ENCODE assay signal across 8 mouse cellular contexts in genomic region chr5:33657251-33657786, GRCm38 (mm10). TPM values are rescaled to one million over a fixed set of nuclear protein-coding genes. Genes with fewer than 3 reads are reported as not detected.
DNase-seq lines count a peak whose midpoint lies in the region; ATAC-seq and TF ChIP-seq lines count a peak whose summit lies in the region.

No protein-coding gene starts in this region.

- WGBS in embryonic facial prominence, embryonic 14.5 days = under 1% methylated on average over 26 of the region's 32 CpGs
- under 1% methylated on average over 32 of the region's 32 CpGs for WGBS in limb, embryonic 11.5 days

- peaks cover 44% of the 10 kb centered on the region for H3K36me3 ChIP-seq in embryonic facial prominence, embryonic 14.5 days (ENCODE audit: control insufficient read depth, insufficient read depth, low read length)
- H3K36me3 ChIP-seq in limb, embryonic 11.5 days (ENCODE audit: control insufficient read depth, insufficient read depth, low read length) = peaks cover 7% of the 10 kb centered on the region; the same call in 1 of the 2 replicates
- peaks cover 11% of the 10 kb centered on the region for H3K36me3 ChIP-seq in myocyte (ENCODE audit: control insufficient read depth, insufficient read depth)

- H3K27me3 ChIP-seq in embryonic facial prominence, embryonic 14.5 days (replicated peaks; ENCODE audit: control insufficient read depth, insufficient read depth, low read length) = no peaks in the 10 kb centered on the region
- no peaks in the 10 kb centered on the region for H3K27me3 ChIP-seq in limb, embryonic 11.5 days (ENCODE audit: control insufficient read depth, insufficient read depth, low read length)
- no peaks in the 10 kb centered on the region for H3K27me3 ChIP-seq in myocyte (ENCODE audit: control insufficient read depth, insufficient read depth, insufficient read length)

- H3K27ac ChIP-seq in embryonic facial prominence, embryonic 14.5 days (replicated peaks; ENCODE audit: low read depth, low read length) = peak overlapping the region; percentile 97
- H3K27ac ChIP-seq in limb, embryonic 11.5 days (replicated peaks; ENCODE audit: low read depth, low read length) = no peak overlapping the region; the same call in 1 of the 2 replicates

- peak overlapping the region; percentile 77 for H3K4me3 ChIP-seq in embryonic facial prominence, embryonic 14.5 days (ENCODE audit: low read depth, low read length)
- H3K4me3 ChIP-seq in limb, embryonic 11.5 days (ENCODE audit: low read depth, low read length) = peak overlapping the region; percentile 92
- peak overlapping the region; percentile 97 for H3K4me3 ChIP-seq in myocyte

- H3K4me2 ChIP-seq in embryonic facial prominence, embryonic 14.5 days (ENCODE audit: low read depth, low read length) = peak overlapping the region; percentile 87
- peak overlapping the region; percentile 95 for H3K4me2 ChIP-seq in limb, embryonic 11.5 days (ENCODE audit: low read depth, severe bottlenecking)
- peak overlapping the region; percentile 88 for H3K4me2 ChIP-seq in myocyte (ENCODE audit: low read depth)

- peaks cover 14% of the 10 kb centered on the region for H3K4me1 ChIP-seq in embryonic facial prominence, embryonic 14.5 days (ENCODE audit: control insufficient read depth, insufficient read depth, low read length)
- peaks cover 12% of the 10 kb centered on the region for H3K4me1 ChIP-seq in limb, embryonic 11.5 days (ENCODE audit: control insufficient read depth, insufficient read depth, low read length)

- intact Hi-C loops in gastrocnemius, postnatal 14 days (cut with DNase I; ENCODE audit: low total_unique reads) = no loop called here

- H3ac ChIP-seq in myocyte (ENCODE audit: control insufficient read depth, insufficient read length) = peak overlapping the region; percentile 81

- ATAC-seq in embryonic facial prominence, embryonic 14.5 days (ENCODE audit: low read depth) = peak; percentile 12
- peak; percentile 12; the same call in 1 of the 2 replicates for ATAC-seq in limb, embryonic 11.5 days (ENCODE audit: insufficient number of reproducible peaks, low FRiP score, low TSS enrichment, low read depth)

- TF ChIP-seq POLR2A in myocyte (IDR thresholded peaks at IDR 0.05; ENCODE audit: insufficient read length, low read depth) = no peak

- DNase-seq in gastrocnemius, postnatal 14 days = peak; percentile 64
- no peak for DNase-seq in gastrocnemius, postnatal 25 days
- peak; percentile 84 for DNase-seq in CD4-positive, CD25-positive, alpha-beta regulatory T cell, adult 2 months (ENCODE audit: low read depth, low spot score)
- DNase-seq in embryonic facial prominence, embryonic 14.5 days (ENCODE audit: low spot score) = peak; percentile 68
- no peak for DNase-seq in limb, embryonic 11.5 days (ENCODE audit: low spot score)
- DNase-seq in cerebellum, postnatal 4 days (ENCODE audit: low spot score in 2 of 2) = no peak
- no peak for DNase-seq in cerebellum, postnatal 25 days

- peak overlapping the region; percentile 79 for H3K9ac ChIP-seq in embryonic facial prominence, embryonic 14.5 days (ENCODE audit: low read depth, low read length)
- H3K9ac ChIP-seq in limb, embryonic 11.5 days (ENCODE audit: low read length) = peak overlapping the region; percentile 87

- H3K79me2 ChIP-seq in myocyte (ENCODE audit: control insufficient read depth, insufficient read depth) = peaks cover 59% of the 10 kb centered on the region

- H3K9me3 ChIP-seq in embryonic facial prominence, embryonic 14.5 days (ENCODE audit: control insufficient read depth, low read length) = no peaks in the 10 kb centered on the region
- H3K9me3 ChIP-seq in limb, embryonic 11.5 days (ENCODE audit: control insufficient read depth, low read length) = no peaks in the 10 kb centered on the region

TF ChIP-seq in myocyte, 11 proteins besides CTCF, POLR2A, EP300 and RAD21:
- no peak for TF ChIP-seq MYOD1 (IDR thresholded peaks at IDR 0.05; ENCODE audit: control insufficient read depth in 1 of 3, insufficient read length in 2 of 3, low read depth in 2 of 3)
- no peak for TF ChIP-seq MYOG (IDR thresholded peaks at IDR 0.05; ENCODE audit: control insufficient read depth in 1 of 3, insufficient read depth in 1 of 3, insufficient read length in 2 of 3, low read depth in 2 of 3)
- no peak for TF ChIP-seq TCF3 (IDR thresholded peaks at IDR 0.05; ENCODE audit: insufficient read length, low read depth)
- no peak for TF ChIP-seq REST (IDR thresholded peaks at IDR 0.05; ENCODE audit: insufficient read depth, insufficient read length)
- no peak for TF ChIP-seq SRF (IDR thresholded peaks at IDR 0.05; ENCODE audit: control insufficient read depth, insufficient read length, low read depth)
- TF ChIP-seq POLR2AphosphoS2 (IDR thresholded peaks at IDR 0.05; ENCODE audit: insufficient read length, low read depth) = no peak
- no peak for TF ChIP-seq E2F4 (IDR thresholded peaks at IDR 0.05; ENCODE audit: insufficient read depth)
- TF ChIP-seq MAX (IDR thresholded peaks at IDR 0.05; ENCODE audit: low read depth) = no peak
- no peak for TF ChIP-seq CEBPB (IDR thresholded peaks at IDR 0.05; ENCODE audit: insufficient read depth, poor library complexity, severe bottlenecking)
- no peak for TF ChIP-seq TCF12 (IDR thresholded peaks at IDR 0.05; ENCODE audit: insufficient read depth, poor library complexity, severe bottlenecking)
- TF ChIP-seq USF1 (IDR thresholded peaks at IDR 0.05; ENCODE audit: low read depth) = no peak
TF ChIP-seq in myocyte: peak in this region for 0.

RNA-seq across cellular contexts. Expression of gene Tacc3, which starts 0.6 kb away (rescaled TPM):
- total RNA-seq in gastrocnemius, postnatal 14 days (2021) = 1 to 10 TPM; 6.4 to 6.8 TPM
- total RNA-seq in gastrocnemius, postnatal 25 days (2021) = 1 to 10 TPM; 1.7 to 2.5 TPM
- 127 and 153 TPM in 2 replicates for polyA plus RNA-seq in embryonic facial prominence, embryonic 14.5 days (2014; fragmentation: Nextera tagmentation; extraction: Ambion mirVana)
- polyA plus RNA-seq in limb, embryonic 11.5 days (2014; fragmentation: Nextera tagmentation; extraction: Ambion mirVana) = 316 and 328 TPM in 2 replicates
- polyA plus RNA-seq in myocyte (2012; fragmentation: generic; extraction: Trizol) = 54.1 TPM

RNA-seq across cellular contexts. Expression of gene Tmem129, which starts 0.9 kb away (rescaled TPM):
- total RNA-seq in gastrocnemius, postnatal 14 days (2021) = 10 to 100 TPM; 10.5 to 10.9 TPM
- total RNA-seq in gastrocnemius, postnatal 25 days (2021) = 1 to 10 TPM; 8.0 to 8.2 TPM
- 47.6 and 47.7 TPM in 2 replicates for polyA plus RNA-seq in embryonic facial prominence, embryonic 14.5 days (2014; fragmentation: Nextera tagmentation; extraction: Ambion mirVana)
- polyA plus RNA-seq in limb, embryonic 11.5 days (2014; fragmentation: Nextera tagmentation; extraction: Ambion mirVana) = 41.7 and 43.4 TPM in 2 replicates
- 27.2 TPM for polyA plus RNA-seq in myocyte (2012; fragmentation: generic; extraction: Trizol)

RNA-seq across cellular contexts. Expression of gene Slbp, which starts 4.9 kb away (rescaled TPM):
- total RNA-seq in gastrocnemius, postnatal 14 days (2021) = 10 to 100 TPM; 11.8 to 13.0 TPM
- 1 to 10 TPM; 7.3 to 8.2 TPM for total RNA-seq in gastrocnemius, postnatal 25 days (2021)
- 188 and 196 TPM in 2 replicates for polyA plus RNA-seq in embryonic facial prominence, embryonic 14.5 days (2014; fragmentation: Nextera tagmentation; extraction: Ambion mirVana)
- 336 and 338 TPM in 2 replicates for polyA plus RNA-seq in limb, embryonic 11.5 days (2014; fragmentation: Nextera tagmentation; extraction: Ambion mirVana)
- 13.1 TPM for polyA plus RNA-seq in myocyte (2012; fragmentation: generic; extraction: Trizol)

RNA-seq across cellular contexts. Expression of gene Gm9903, which starts 27.6 kb away (rescaled TPM):
- 1 to 10 TPM in 1 of 2 experiments, under 1 TPM in 1; 0.62 to 1.0 TPM for total RNA-seq in gastrocnemius, postnatal 14 days (2021)
- total RNA-seq in gastrocnemius, postnatal 25 days (2021) = under 1 TPM; 0.51 to 0.88 TPM
- polyA plus RNA-seq in embryonic facial prominence, embryonic 14.5 days (2014; fragmentation: Nextera tagmentation; extraction: Ambion mirVana) = 0.54 and 0.60 TPM in 2 replicates
- 0.21 and 0.45 TPM in 2 replicates for polyA plus RNA-seq in limb, embryonic 11.5 days (2014; fragmentation: Nextera tagmentation; extraction: Ambion mirVana)
- polyA plus RNA-seq in myocyte (2012; fragmentation: generic; extraction: Trizol) = 0.25 TPM

RNA-seq across cellular contexts. Expression of gene Fam53a, which starts 27.9 kb away (rescaled TPM):
- 10 to 100 TPM; 52.5 to 57.0 TPM for total RNA-seq in gastrocnemius, postnatal 14 days (2021)
- total RNA-seq in gastrocnemius, postnatal 25 days (2021) = 10 to 100 TPM; 50.2 to 59.6 TPM
- polyA plus RNA-seq in embryonic facial prominence, embryonic 14.5 days (2014; fragmentation: Nextera tagmentation; extraction: Ambion mirVana) = 56.9 and 62.1 TPM in 2 replicates
- polyA plus RNA-seq in limb, embryonic 11.5 days (2014; fragmentation: Nextera tagmentation; extraction: Ambion mirVana) = 74.5 and 74.8 TPM in 2 replicates
- polyA plus RNA-seq in myocyte (2012; fragmentation: generic; extraction: Trizol) = 28.3 TPM

Comparison
In these comparisons a context has a peak if more than half of its experiments do, and no peak if none do; other contexts are left out.
1. DNase-seq: peak in gastrocnemius, postnatal 14 days (single experiment), CD4-positive, CD25-positive, alpha-beta regulatory T cell, adult 2 months (single experiment) and embryonic facial prominence, embryonic 14.5 days (single experiment); none in gastrocnemius, postnatal 25 days (single experiment), limb, embryonic 11.5 days (single experiment), cerebellum, postnatal 4 days (0 of 2) and cerebellum, postnatal 25 days (0 of 2).
2. RNA of gene Slbp, which starts 4.9 kb away (polyA plus RNA-seq): 336 to 338 TPM in limb, embryonic 11.5 days and 188 to 196 TPM in embryonic facial prominence, embryonic 14.5 days; 13.1 TPM in myocyte (single experiment); every median in the first group is over 10 times any median in the second.
3. Peak in every context shown above with its lines, with median percentiles within 50 percentile points of each other: H3K4me2 ChIP-seq and H3K4me3 ChIP-seq.